Mouse (Mus musculus) activated CD4-positive, CD25-positive, alpha-beta regulatory T cell (primary cell): ENCODE measurements around the gene Zfp931. TPM values are rescaled to one million over a fixed set of nuclear protein-coding genes. Genes with fewer than 3 reads are reported as not detected.

ENCODE experiments used
- polyA plus RNA-seq, 2 experiments: library from polyadenylated mRNA; unstranded; fragments of 100-300 nt; shearing (Covaris generic); gene quantifications; one replicate each; pipeline ENCODE4 v1.2.1; 2017

The Zfp931 gene
- 10 to 100 TPM in 1 of 2 experiments, 1 to 10 TPM in 1; 8.6 to 10.7 TPM for polyA plus RNA-seq

GRCm38 (mm10) chr2:178078166-178078717 is at the start of gene Zfp931:
Gene Zfp931 (minus strand): TSS chr2:178078476.

GRCm38 (mm10) chr2:178118801-178119560 is 40.7 kb upstream of the Zfp931 start, which contains the start of gene Phactr3:
Gene Phactr3 (plus strand): TSS chr2:178118975.

GRCm38 (mm10) chr2:178023011-178023611 is 55.2 kb downstream of the Zfp931 start, which contains the start of gene Zfp971:
Gene Zfp971 (plus strand): TSS chr2:178023284.

Other genes starting within 250 kb of the Zfp931 start
- gene Gm14325, start 238.1 kb downstream of the Zfp931 start, polyA plus RNA-seq = 10 to 100 TPM in 1 of 2 experiments, 1 to 10 TPM in 1; 9.4 to 10.0 TPM
- not detected for gene Gm14327, start 181.4 kb downstream of the Zfp931 start, polyA plus RNA-seq
- gene Zfp972, start 152.9 kb downstream of the Zfp931 start, polyA plus RNA-seq = under 1 TPM; 0.92 to 0.97 TPM
- 10 to 100 TPM in 1 of 2 experiments, 1 to 10 TPM in 1; 8.3 to 10.1 TPM for gene Gm14326, start 121.2 kb downstream of the Zfp931 start, polyA plus RNA-seq
- gene Zfp971, start 55.2 kb downstream of the Zfp931 start, polyA plus RNA-seq = 1 to 10 TPM; 8.5 to 10.0 TPM
- under 1 TPM in 1 of 2 experiments, not detected in 1; 0.92 TPM for gene Phactr3, start 40.5 kb upstream of the Zfp931 start, polyA plus RNA-seq